Mouse (Mus musculus) spleen, adult 2 months (tissue): ENCODE data around the gene Espn.

ENCODE experiments used
- CTCF ChIP-seq: fragments of 200-500 bp; IDR thresholded peaks from 2 replicates; pipeline ENCODE4 v1.5.1; 2011; ENCODE audit warnings: mild to moderate bottlenecking, inconsistent platforms; ENCODE audit not compliant: insufficient read depth, insufficient read length, insufficient replicate concordance; ENCODE audit errors: extremely low read depth
- POLR2A ChIP-seq: fragments of 200-500 bp; IDR thresholded peaks from 2 replicates; pipeline ENCODE4 v1.6.1; 2011; ENCODE audit warnings: low read depth, low read length, inconsistent platforms

GRCm38 (mm10) chr4:152092751-152093293 lies 59.3 kb downstream of the Espn start:
- TF ChIP-seq CTCF (no peak), POLR2A (no peak)
